Mouse (Mus musculus): Measurements from ENCODE around the gene Slc25a17. TPM values are rescaled to one million over a fixed set of nuclear protein-coding genes. Genes with fewer than 3 reads are reported as not detected.

The Slc25a17 gene
- total and polyA plus RNA-seq, 2 experiments from 2014 or later: 35.7 to 39.8 TPM

GRCm38 (mm10) chr15:81370356-81370755 lies 9.7 kb upstream of the Slc25a17 start:
- no peaks in the 10 kb centered on the region for H3K27me3 ChIP-seq (ENCODE audit: control insufficient read depth, insufficient read depth, low read length)
- H3K9ac ChIP-seq (replicated peaks; ENCODE audit: low read depth, low read length): no peak overlapping the region
- H3K36me3 ChIP-seq (replicated peaks; ENCODE audit: control insufficient read depth, insufficient read depth, low read length): peaks cover 89% of the 10 kb centered on the region
- DNase-seq (ENCODE audit: low spot score): no peak
- no peaks in the 10 kb centered on the region for H3K4me1 ChIP-seq (ENCODE audit: control insufficient read depth, insufficient read depth)
- H3K4me3 ChIP-seq (ENCODE audit: low read depth, low read length): no peak overlapping the region
- H3K4me2 ChIP-seq (ENCODE audit: low read depth, low read length): no peak overlapping the region
- WGBS: 68% methylated on average over 1 of the region's 1 CpGs
- H3K9me3 ChIP-seq (replicated peaks; ENCODE audit: control insufficient read depth, low read length): no peaks in the 10 kb centered on the region
- no peak overlapping the region for H3K27ac ChIP-seq (ENCODE audit: low read depth)
- TF ChIP-seq EP300 (IDR thresholded peaks at IDR 0.05; ENCODE audit: low read depth) (no peak), CTCF (IDR thresholded peaks at IDR 0.05; ENCODE audit: low read depth) (no peak)
- ATAC-seq (ENCODE audit: insufficient read depth, low read depth): no peak

GRCm38 (mm10) chr15:81368601-81369000 lies 8.0 kb upstream of the Slc25a17 start:
- H3K9ac ChIP-seq (replicated peaks; ENCODE audit: low read depth, low read length): no peak overlapping the region
- no peak overlapping the region for H3K27ac ChIP-seq (ENCODE audit: low read depth)
- 93% methylated on average over 1 of the region's 1 CpGs for WGBS
- H3K27me3 ChIP-seq (ENCODE audit: control insufficient read depth, insufficient read depth, low read length): no peaks in the 10 kb centered on the region
- H3K4me3 ChIP-seq (ENCODE audit: low read depth, low read length): no peak overlapping the region
- no peaks in the 10 kb centered on the region for H3K4me1 ChIP-seq (ENCODE audit: control insufficient read depth, insufficient read depth)
- ATAC-seq (ENCODE audit: insufficient read depth, low read depth) (no peak), DNase-seq (ENCODE audit: low spot score) (no peak)
- no peaks in the 10 kb centered on the region for H3K9me3 ChIP-seq (replicated peaks; ENCODE audit: control insufficient read depth, low read length)
- H3K4me2 ChIP-seq (ENCODE audit: low read depth, low read length): no peak overlapping the region
- H3K36me3 ChIP-seq (replicated peaks; ENCODE audit: control insufficient read depth, insufficient read depth, low read length): peaks cover 86% of the 10 kb centered on the region
- no peak for TF ChIP-seq CTCF (IDR thresholded peaks at IDR 0.05; ENCODE audit: low read depth)
- TF ChIP-seq EP300 (IDR thresholded peaks at IDR 0.05; ENCODE audit: low read depth): no peak

GRCm38 (mm10) chr15:81366241-81366640 lies 5.6 kb upstream of the Slc25a17 start:
- H3K9me3 ChIP-seq (replicated peaks; ENCODE audit: control insufficient read depth, low read length): no peaks in the 10 kb centered on the region
- DNase-seq (ENCODE audit: low spot score): no peak
- WGBS: 65% methylated on average over 4 of the region's 4 CpGs
- no peak for ATAC-seq (ENCODE audit: insufficient read depth, low read depth)
- H3K36me3 ChIP-seq (replicated peaks; ENCODE audit: control insufficient read depth, insufficient read depth, low read length): peaks cover 75% of the 10 kb centered on the region
- no peaks in the 10 kb centered on the region for H3K27me3 ChIP-seq (ENCODE audit: control insufficient read depth, insufficient read depth, low read length)
- no peak overlapping the region for H3K4me3 ChIP-seq (ENCODE audit: low read depth, low read length)
- no peak overlapping the region for H3K4me2 ChIP-seq (ENCODE audit: low read depth, low read length)
- TF ChIP-seq CTCF (IDR thresholded peaks at IDR 0.05; ENCODE audit: low read depth): no peak
- no peak for TF ChIP-seq EP300 (IDR thresholded peaks at IDR 0.05; ENCODE audit: low read depth)
- H3K9ac ChIP-seq (replicated peaks; ENCODE audit: low read depth, low read length): no peak overlapping the region
- peaks cover 5% of the 10 kb centered on the region; the same call in 1 of the 2 replicates for H3K4me1 ChIP-seq (ENCODE audit: control insufficient read depth, insufficient read depth)
- no peak overlapping the region for H3K27ac ChIP-seq (ENCODE audit: low read depth)

GRCm38 (mm10) chr15:81365246-81365645 lies 4.6 kb upstream of the Slc25a17 start:
- H3K9ac ChIP-seq (replicated peaks; ENCODE audit: low read depth, low read length): no peak overlapping the region
- peaks cover 65% of the 10 kb centered on the region for H3K36me3 ChIP-seq (replicated peaks; ENCODE audit: control insufficient read depth, insufficient read depth, low read length)
- TF ChIP-seq CTCF (IDR thresholded peaks at IDR 0.05; ENCODE audit: low read depth) (no peak), EP300 (IDR thresholded peaks at IDR 0.05; ENCODE audit: low read depth) (no peak)

GRCm38 (mm10) chr15:81364271-81364670 lies 3.7 kb upstream of the Slc25a17 start:
- DNase-seq (ENCODE audit: low spot score): no peak
- no peak overlapping the region for H3K4me2 ChIP-seq (ENCODE audit: low read depth, low read length)
- no peak overlapping the region for H3K9ac ChIP-seq (replicated peaks; ENCODE audit: low read depth, low read length)
- peaks cover 55% of the 10 kb centered on the region for H3K36me3 ChIP-seq (replicated peaks; ENCODE audit: control insufficient read depth, insufficient read depth, low read length)
- no peak overlapping the region for H3K4me3 ChIP-seq (ENCODE audit: low read depth, low read length)
- 92% methylated on average over 1 of the region's 1 CpGs for WGBS
- H3K4me1 ChIP-seq (ENCODE audit: control insufficient read depth, insufficient read depth): peaks cover 14% of the 10 kb centered on the region; the same call in 1 of the 2 replicates
- TF ChIP-seq EP300 (IDR thresholded peaks at IDR 0.05; ENCODE audit: low read depth) (no peak), CTCF (IDR thresholded peaks at IDR 0.05; ENCODE audit: low read depth) (no peak)
- ATAC-seq (ENCODE audit: insufficient read depth, low read depth): no peak
- no peaks in the 10 kb centered on the region for H3K9me3 ChIP-seq (replicated peaks; ENCODE audit: control insufficient read depth, low read length)
- H3K27me3 ChIP-seq (ENCODE audit: control insufficient read depth, insufficient read depth, low read length): no peaks in the 10 kb centered on the region
- H3K27ac ChIP-seq (ENCODE audit: low read depth): no peak overlapping the region

More at GRCm38 (mm10) chr15:81365246-81365645, 4.6 kb upstream of the Slc25a17 start:
- no peak for DNase-seq (ENCODE audit: low spot score)
- Histone ChIP-seq H3K4me1 (ENCODE audit: control insufficient read depth, insufficient read depth) (peaks cover 8% of the 10 kb centered on the region; the same call in 1 of the 2 replicates), H3K27me3 (ENCODE audit: control insufficient read depth, insufficient read depth, low read length) (no peaks in the 10 kb centered on the region), H3K4me2 (ENCODE audit: low read depth, low read length) (no peak overlapping the region), H3K4me3 (ENCODE audit: low read depth, low read length) (no peak overlapping the region), H3K27ac (ENCODE audit: low read depth) (no peak overlapping the region), H3K9me3 (replicated peaks; ENCODE audit: control insufficient read depth, low read length) (no peaks in the 10 kb centered on the region)
- WGBS: 76% methylated on average over 8 of the region's 8 CpGs
- ATAC-seq (ENCODE audit: insufficient read depth, low read depth): no peak

- TF ChIP-seq CTCF (IDR thresholded peaks at IDR 0.05; ENCODE audit: low read depth) (no peak), EP300 (IDR thresholded peaks at IDR 0.05; ENCODE audit: low read depth) (no peak)
- H3K4me2 ChIP-seq (ENCODE audit: low read depth, low read length): no peak overlapping the region
- H3K4me1 ChIP-seq (ENCODE audit: control insufficient read depth, insufficient read depth): peaks cover 17% of the 10 kb centered on the region; the same call in 1 of the 2 replicates
- H3K27ac ChIP-seq (ENCODE audit: low read depth): no peak overlapping the region
- ATAC-seq (ENCODE audit: insufficient read depth, low read depth) (no peak), DNase-seq (ENCODE audit: low spot score) (no peak)
- 83% methylated on average over 1 of the region's 1 CpGs for WGBS
- no peaks in the 10 kb centered on the region for H3K9me3 ChIP-seq (replicated peaks; ENCODE audit: control insufficient read depth, low read length)
- no peak overlapping the region for H3K9ac ChIP-seq (replicated peaks; ENCODE audit: low read depth, low read length)
- H3K4me3 ChIP-seq (ENCODE audit: low read depth, low read length): no peak overlapping the region
- no peaks in the 10 kb centered on the region for H3K27me3 ChIP-seq (ENCODE audit: control insufficient read depth, insufficient read depth, low read length)
- H3K36me3 ChIP-seq (replicated peaks; ENCODE audit: control insufficient read depth, insufficient read depth, low read length): peaks cover 39% of the 10 kb centered on the region
These were observed 1.9 kb upstream of the Slc25a17 start for GRCm38 (mm10) chr15:81362501-81362900.

Data from heart, postnatal 0 days (tissue).